Mouse (Mus musculus) left cerebral cortex, postnatal 25 days (tissue): ENCODE results near the gene Pik3c2a. TPM values are rescaled to one million over a fixed set of nuclear protein-coding genes. Genes with fewer than 3 reads are reported as not detected.
A peak's percentile ranks its signal among the peaks of the same experiment; 100 is the strongest.

Experiments used
- DNase-seq, 2 experiments: peaks; one replicate each; pipeline ENCODE4 v3.0.0; 2022; ENCODE audit warnings: low spot score in 2 of 2, mixed read lengths in 1 of 2
- intact Hi-C: fragments of 180-260 bp; cut with DNase I; formaldehyde crosslinking; loops from one replicate; pipeline ENCODE4 v1.15.1; 2025
- total RNA-seq, 2 experiments: library from RNA; stranded (reverse); gene quantifications; 2 replicates each; pipeline ENCODE4 v1.2.3; 2021

The Pik3c2a gene
- total RNA-seq, 2 experiments from 2014 or later, result 22.3 to 27.9 TPM

DNA sequence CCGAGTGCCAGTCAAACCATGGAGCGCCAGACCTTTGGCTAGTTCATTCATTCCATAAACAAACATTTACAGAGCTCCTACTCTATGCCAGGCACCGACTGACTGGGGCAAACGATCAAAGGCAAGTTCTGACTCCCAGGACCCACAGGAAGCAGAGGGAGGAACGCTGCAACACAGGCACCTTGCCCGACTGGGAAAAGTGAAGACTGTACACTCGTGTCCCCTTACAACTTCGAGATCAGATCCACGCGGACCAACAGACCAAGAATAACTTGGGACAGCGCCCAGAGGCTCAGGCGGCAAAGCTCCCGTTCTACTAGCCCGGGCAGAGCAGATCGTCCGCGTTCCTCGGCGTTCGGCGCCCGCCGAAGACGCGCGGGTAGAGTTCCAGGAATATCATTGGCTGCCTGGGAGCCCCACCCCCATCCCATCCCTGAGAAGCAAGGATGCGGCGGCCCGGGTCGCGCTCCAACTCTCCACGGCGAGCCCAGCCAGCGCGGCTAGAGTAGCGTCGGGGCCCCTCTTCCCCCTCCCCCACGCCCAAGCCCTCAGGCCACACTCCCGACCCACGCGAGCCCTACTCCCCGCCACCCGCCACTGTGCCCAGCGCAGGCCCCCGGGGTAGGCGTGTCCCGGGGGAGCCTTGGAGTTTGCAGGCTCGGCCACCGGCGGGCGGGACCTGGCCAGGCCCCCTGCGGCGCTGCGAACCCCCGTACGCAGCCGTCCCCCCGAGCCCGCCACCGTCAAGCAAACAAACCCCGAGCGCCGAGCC lies 136.0 kb downstream of the Pik3c2a start:
- intact Hi-C loops, result no loop called here
- DNase-seq, result peak; percentile 20 to 35

DNA sequence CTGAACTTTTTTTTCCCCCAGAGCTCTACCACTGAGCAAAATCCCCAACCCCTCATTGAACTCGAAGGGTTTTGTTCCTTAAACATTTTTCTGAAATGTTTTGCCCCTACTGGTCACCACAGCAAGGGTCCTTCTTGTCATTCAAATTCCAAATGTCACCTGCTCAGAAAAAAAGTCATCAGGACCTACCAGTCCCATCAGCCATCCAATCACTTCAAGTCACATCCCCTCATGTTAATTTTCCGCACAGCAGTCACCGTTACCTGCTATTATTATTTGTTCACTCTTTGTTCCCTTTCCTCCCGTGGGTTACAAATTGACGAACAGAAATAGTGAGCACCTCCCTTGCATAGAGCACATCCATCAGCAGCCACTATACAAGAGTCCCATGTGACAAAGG lies 136.6 kb downstream of the Pik3c2a start:
- intact Hi-C loops, result no loop called here
- DNase-seq, result no peak

DNA sequence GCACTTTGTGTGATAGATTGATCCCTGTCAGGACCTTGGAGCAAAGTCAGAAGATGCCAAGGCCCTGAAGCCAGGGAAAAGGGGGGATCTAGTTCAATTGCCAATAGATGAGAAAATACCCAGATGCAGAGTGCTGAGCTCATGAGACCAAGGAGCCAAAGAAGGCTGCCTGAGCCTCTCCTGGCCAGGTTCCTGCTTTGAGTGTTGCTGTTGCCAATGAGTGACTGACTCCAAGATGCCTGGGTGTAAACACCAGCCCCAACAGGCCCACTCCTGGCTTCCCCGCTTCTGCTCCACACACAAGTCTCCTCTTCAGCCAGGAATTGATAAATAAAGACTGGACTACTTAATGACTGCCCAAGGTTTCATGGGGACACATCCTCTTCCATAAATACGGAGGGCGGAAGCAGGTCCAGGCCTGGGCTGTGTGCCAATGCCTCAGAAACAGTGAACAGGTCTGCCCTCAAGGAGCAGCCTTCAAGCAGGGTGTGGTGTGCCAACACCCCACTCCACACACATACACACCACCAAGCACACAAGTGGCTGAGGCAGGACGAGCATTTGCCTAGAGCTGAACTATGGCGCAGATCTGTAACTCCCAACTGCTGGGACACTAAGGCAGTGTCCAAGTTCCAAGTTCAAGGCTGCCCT lies 141.5 kb downstream of the Pik3c2a start:
- no peak for DNase-seq
- intact Hi-C loops, result no loop called here

DNA sequence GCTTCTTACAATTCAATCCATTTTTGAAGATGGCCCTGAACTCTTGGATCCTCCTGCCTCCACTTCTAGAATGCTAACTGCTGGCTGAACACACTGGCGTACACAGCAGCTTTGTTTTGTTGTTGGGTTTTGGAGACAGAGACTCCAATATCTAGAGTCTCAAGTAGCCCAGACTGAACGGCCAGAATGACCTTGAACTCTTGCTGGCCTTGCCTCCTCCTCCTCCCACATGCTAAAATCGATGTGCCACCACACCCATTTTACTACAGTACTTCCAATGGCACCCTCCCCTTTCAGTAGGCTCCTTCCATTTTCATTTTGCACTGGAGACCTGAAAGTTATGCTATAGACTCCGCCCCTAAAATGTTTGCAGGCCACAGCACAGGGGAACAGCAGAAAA lies 142.1 kb downstream of the Pik3c2a start:
- no peak for DNase-seq
- intact Hi-C loops, result no loop called here

DNA sequence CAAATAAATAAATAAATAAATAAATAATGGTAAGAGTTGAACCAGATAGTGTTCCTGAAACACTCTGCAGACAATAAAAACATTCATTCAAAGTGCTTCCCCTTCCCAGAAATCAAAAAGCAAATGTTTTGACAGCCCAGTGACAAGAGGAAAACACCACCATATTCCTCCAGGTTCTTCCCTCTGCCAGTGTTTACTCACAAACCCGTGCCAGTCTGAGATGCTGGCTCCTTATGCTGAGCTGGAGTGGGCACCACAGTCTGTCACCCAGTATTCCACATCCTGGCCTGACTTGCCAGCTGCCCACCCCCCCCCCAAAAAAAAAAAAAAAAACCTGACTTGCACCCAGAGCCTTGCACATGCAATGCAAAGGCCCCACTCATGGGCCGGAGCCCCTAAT lies 144.4 kb downstream of the Pik3c2a start:
- intact Hi-C loops, result no loop called here
- DNase-seq, result no peak

DNA sequence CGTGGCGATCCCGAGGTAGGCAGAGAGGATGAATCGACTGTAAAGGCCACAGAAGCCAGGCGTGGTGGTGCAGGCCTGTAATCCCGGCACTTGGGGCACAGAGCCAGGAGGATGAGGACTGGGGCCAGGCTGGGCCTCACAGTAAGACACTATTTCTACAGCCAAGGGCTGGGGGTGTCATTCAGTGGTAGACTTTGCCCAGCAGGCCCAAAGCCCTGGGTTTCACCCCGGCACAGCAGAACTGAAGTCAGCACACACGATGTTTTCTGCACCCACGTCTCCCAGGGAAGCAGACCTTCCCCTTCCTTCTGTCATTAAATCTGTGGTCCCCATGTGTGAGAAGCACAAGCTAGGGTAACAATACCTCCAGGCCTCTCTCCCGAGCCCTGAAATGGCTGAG lies 144.9 kb downstream of the Pik3c2a start:
- intact Hi-C loops, result no loop called here
- no peak for DNase-seq

DNA sequence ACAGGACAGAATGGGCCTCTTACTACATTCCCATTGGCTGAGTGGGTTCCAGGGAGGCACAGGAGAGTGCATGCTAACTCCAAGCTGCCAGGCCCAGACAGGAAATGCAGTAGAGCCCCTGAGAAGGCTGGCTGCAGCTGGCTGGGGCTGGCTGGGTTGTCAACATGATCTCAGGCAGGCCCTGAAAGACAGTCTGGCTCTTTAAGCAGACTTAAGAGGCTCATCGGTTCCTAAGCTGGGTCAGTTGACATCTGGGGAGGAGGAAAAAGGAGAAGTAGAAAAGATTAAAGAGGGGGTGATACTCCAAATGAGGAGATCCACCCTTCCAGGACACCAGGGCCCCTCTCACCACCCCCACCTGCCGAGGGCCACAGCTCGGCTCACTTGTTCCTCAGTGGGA lies 148.3 kb downstream of the Pik3c2a start:
- intact Hi-C loops, result no loop called here
- no peak for DNase-seq

DNA sequence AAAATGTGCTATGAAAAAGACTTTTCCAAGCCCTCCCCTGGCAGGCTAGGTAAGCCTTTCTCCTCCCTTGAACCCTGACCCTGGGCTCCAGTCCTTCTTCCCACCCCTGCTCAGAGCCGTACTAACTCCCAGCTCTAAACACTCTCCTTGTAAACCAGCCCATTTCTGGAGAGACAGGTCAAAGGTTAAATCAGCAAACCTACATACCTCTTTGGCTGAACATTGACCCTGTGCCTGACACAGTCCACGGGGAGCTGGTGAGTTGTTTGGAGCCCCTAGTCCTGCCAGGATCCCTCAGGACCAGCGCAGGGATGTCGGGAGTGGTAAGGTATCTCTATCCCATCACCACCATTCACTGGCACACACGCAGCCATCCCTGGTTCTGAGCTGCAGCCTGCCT lies 150.9 kb downstream of the Pik3c2a start:
- DNase-seq, result no peak
- intact Hi-C loops, result no loop called here

DNA sequence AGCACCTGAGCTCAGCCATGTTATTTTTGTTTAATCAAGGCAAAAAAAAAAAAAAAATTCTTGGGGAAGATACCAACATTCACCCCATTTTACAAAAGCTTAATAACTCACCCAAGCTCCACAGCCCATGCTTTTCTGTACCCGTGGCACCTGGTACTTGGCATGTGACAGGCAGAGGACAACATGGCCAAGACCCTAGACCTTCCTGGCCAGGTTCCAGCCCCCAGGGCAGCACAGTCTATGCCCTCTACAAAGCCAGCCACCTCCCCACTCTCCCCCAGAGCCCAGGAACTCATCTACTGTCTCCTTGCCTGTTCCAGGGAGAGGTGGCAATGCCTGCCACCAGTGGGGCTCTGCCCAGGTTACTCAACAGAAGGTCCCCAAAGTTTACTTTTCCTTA lies 152.7 kb downstream of the Pik3c2a start:
- intact Hi-C loops, result no loop called here
- DNase-seq, result no peak

DNA sequence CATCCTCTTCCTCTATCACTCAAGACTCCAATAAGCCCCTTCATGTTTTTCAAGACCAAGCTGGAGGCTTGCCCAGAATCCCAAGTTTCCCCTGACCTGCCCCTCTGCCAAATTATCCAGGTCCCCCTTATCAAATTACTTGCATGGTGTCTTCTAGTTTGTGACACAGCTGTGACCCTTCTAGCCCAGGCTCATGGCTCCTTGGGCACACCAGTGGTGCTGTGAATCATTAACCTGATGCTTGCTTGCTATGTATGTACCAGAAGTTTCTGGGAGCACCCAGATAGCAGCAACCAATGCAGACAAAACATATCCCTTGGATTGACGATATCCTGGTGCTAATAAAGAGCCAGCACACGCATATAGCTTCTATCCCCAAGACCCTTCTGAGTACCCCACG lies 154.3 kb downstream of the Pik3c2a start:
- no peak for DNase-seq
- intact Hi-C loops, result no loop called here

DNA sequence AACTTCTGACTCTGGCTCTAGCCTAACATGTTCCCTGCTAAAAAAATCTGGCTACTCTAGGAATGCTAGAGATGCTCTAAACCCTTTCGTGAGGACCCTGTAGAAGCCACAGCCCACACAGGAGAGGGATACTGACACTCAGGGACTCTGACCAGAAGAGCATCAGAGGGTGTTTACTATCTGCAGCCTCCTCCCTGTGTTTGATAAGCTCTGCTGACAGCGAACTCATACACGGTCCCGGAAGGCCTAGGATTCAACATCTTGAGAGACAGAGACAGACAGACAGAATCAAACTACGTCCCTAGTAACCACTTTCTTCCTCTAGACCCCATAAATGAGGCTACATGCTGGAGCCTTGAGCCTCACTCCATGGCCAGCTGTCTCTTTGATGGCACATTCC lies 155.3 kb downstream of the Pik3c2a start:
- DNase-seq, result no peak
- intact Hi-C loops, result no loop called here

Other genes starting within 250 kb of the Pik3c2a start
- 10 to 100 TPM; 19.2 to 20.3 TPM for gene Plekha7, start 135.1 kb downstream of the Pik3c2a start, total RNA-seq
- gene Rps13, start 109.3 kb downstream of the Pik3c2a start, total RNA-seq, result 100 to 1,000 TPM; 180 to 186 TPM
- 10 to 100 TPM; 22.3 to 23.7 TPM for gene Nucb2, start 60.9 kb upstream of the Pik3c2a start, total RNA-seq